Mouse (Mus musculus) lung, adult 2 months (tissue): ENCODE data around the gene Mfge8.

Experiments
- CTCF ChIP-seq: fragments of 200-500 bp; IDR thresholded peaks from 2 replicates; pipeline ENCODE4 v1.5.1; 2011; ENCODE audit warnings: mild to moderate bottlenecking, low read length, control low read depth; ENCODE audit not compliant: insufficient read depth
- POLR2A ChIP-seq: fragments of 200-500 bp; IDR thresholded peaks from 2 replicates; pipeline ENCODE4 v1.6.1; 2011; ENCODE audit warnings: low read depth, mild to moderate bottlenecking, control low read depth, low read length, borderline replicate concordance; ENCODE audit errors: extremely low read depth

DNA sequence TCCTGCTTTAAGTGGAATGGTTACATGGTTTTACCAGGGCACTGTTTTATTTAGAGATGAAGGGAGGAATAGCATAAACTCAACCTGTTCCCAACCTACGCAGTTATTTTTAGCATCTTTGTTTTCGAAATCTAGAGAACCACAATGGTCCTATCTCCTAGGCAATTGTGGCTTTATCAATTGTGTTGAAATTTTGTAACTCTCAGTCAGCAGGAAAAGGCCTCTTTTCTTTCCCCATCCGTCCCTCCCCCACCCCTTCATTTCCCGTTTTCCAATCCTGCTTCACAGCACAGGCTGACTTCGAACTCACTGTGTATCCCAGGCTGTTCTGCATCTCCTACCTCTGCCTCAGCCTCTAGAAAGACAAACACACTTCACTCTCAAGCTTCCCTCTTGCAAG lies 45.1 kb upstream of the Mfge8 start:
- TF ChIP-seq CTCF (no peak), POLR2A (no peak)
